Mouse (Mus musculus) G1E (cell line): Measurements from ENCODE around the gene Vmn2r23. TPM values are rescaled to one million over a fixed set of nuclear protein-coding genes. Genes with fewer than 3 reads are reported as not detected.
A peak's percentile ranks its signal among the peaks of the same experiment; 100 is the strongest.

ENCODE experiments used
- ATAC-seq: 2 replicates; pipeline ENCODE4 v1.8.0; 2016; ENCODE audit warnings: mild to moderate bottlenecking; ENCODE audit not compliant: insufficient number of reproducible peaks, poor library complexity, low FRiP score, severe bottlenecking; ENCODE audit errors: extremely low read depth
- DNase-seq: peaks from one replicate; pipeline ENCODE4 v3.0.0; 2012; ENCODE audit warnings: low spot score
- H3K27me3 ChIP-seq: 2 replicates; pipeline ENCODE4 v1.6.1; 2012; ENCODE audit warnings: mild to moderate bottlenecking, low read length, inconsistent platforms; ENCODE audit not compliant: insufficient read depth
- H3K36me3 ChIP-seq: replicated peaks from 2 replicates; pipeline ENCODE3; 2012; ENCODE audit warnings: mild to moderate bottlenecking, inconsistent platforms
- H3K4me1 ChIP-seq: 2 replicates; pipeline ENCODE4 v1.6.1; 2012; ENCODE audit warnings: low read depth, low read length, inconsistent platforms, mixed read lengths; ENCODE audit not compliant: insufficient read depth
- H3K4me3 ChIP-seq: 2 replicates; pipeline ENCODE4 v1.5.1; 2012; ENCODE audit warnings: low read depth, mild to moderate bottlenecking, inconsistent platforms, low read length, moderate library complexity, mixed read lengths
- H3K9me3 ChIP-seq: replicated peaks from 2 replicates; pipeline ENCODE4 v1.6.1; 2012; ENCODE audit warnings: inconsistent platforms
- CTCF ChIP-seq: IDR thresholded peaks from 2 replicates; pipeline ENCODE4 v1.5.1; 2012; ENCODE audit warnings: low read depth, low read length, inconsistent platforms, mixed read lengths
- TAL1 ChIP-seq: conservative IDR thresholded peaks from 2 replicates; pipeline ENCODE4 v1.6.1; 2012; ENCODE audit warnings: low read depth, low read length, inconsistent platforms, mixed read lengths
- polyA plus RNA-seq: library from polyadenylated mRNA; stranded (reverse); fragments of >175 nt; gene quantifications from 2 replicates; pipeline ENCODE4 v1.2.3, GENCODE M21; 2012
- total RNA-seq, 2 experiments: library from RNA; stranded (forward) in 1 of 2; stranded (reverse) in 1 of 2; fragments of 200-1000 nt in 1 of 2; fragments of >200 nt in 1 of 2; fragmentation: Nextera tagmentation in 1 of 2; gene quantifications; 2 replicates each; pipeline ENCODE4 v1.2.3; 2014 to 2017

Vmn2r23 gene
- total and polyA plus RNA-seq, 3 experiments: 0.16 TPM; not detected in 2

DNA sequence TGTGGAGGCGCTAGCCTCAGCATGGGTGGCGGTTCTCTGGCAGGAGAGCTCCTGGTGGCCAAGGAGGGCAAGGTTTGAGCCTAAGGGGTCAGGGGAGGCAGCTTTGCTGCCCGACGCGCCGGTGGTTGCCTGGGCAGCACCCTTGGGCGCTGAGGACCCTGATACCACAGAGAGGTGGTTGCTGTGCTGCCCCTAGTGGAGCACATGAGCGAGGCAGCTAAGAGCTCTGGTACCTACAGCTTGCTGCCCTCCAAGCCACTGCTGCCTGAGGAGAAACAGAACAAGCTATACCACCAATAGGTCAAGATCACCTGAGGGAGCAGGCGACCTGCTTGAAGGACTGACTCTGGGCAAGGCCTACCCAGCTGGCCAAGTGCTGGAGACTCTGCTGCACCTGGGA, 91.3 kb downstream of the Vmn2r23 start:
- ATAC-seq (peak; percentile 54; the same call in 1 of the 2 replicates), DNase-seq (peak; percentile 3)
- Histone ChIP-seq H3K9me3 (no peaks in the 10 kb centered on the region), H3K27me3 (peaks cover 4% of the 10 kb centered on the region; the same call in 1 of the 2 replicates), H3K4me3 (no peak overlapping the region), H3K4me1 (0 out of 2 replicates have a peak, but pooled peaks cover 3% of the 10 kb centered on the region), H3K36me3 (no peaks in the 10 kb centered on the region)
- TF ChIP-seq TAL1: no peak
- TF ChIP-seq CTCF: peak; percentile 50

Other genes starting within 250 kb of the Vmn2r23 start
- gene Vmn2r21, start 169.3 kb upstream of the Vmn2r23 start, total RNA-seq (2014; fragmentation: Nextera tagmentation): not detected in 2 replicates
- gene Vmn2r21, start 169.3 kb upstream of the Vmn2r23 start, total RNA-seq (2017): not detected in 2 replicates
- gene Vmn2r21, start 169.3 kb upstream of the Vmn2r23 start, polyA plus RNA-seq: not detected in 2 replicates
- gene Vmn2r22, start 51.9 kb upstream of the Vmn2r23 start, total RNA-seq (2014; fragmentation: Nextera tagmentation): not detected in 2 replicates
- 0.05 TPM in 1 of 2 replicates, not detected in the other for gene Vmn2r22, start 51.9 kb upstream of the Vmn2r23 start, total RNA-seq (2017)
- not detected in 2 replicates for gene Vmn2r22, start 51.9 kb upstream of the Vmn2r23 start, polyA plus RNA-seq
- not detected in 2 replicates for gene Vmn2r24, start 76.2 kb downstream of the Vmn2r23 start, total RNA-seq (2014; fragmentation: Nextera tagmentation)
- gene Vmn2r24, start 76.2 kb downstream of the Vmn2r23 start, total RNA-seq (2017): under 0.01 and 0.11 TPM in 2 replicates
- gene Vmn2r24, start 76.2 kb downstream of the Vmn2r23 start, polyA plus RNA-seq: not detected in 2 replicates
- gene Vmn2r25, start 150.8 kb downstream of the Vmn2r23 start, total RNA-seq (2014; fragmentation: Nextera tagmentation): not detected in 2 replicates
- gene Vmn2r25, start 150.8 kb downstream of the Vmn2r23 start, total RNA-seq (2017): 0.38 and 0.58 TPM in 2 replicates
- not detected in 2 replicates for gene Vmn2r25, start 150.8 kb downstream of the Vmn2r23 start, polyA plus RNA-seq